Mouse (Mus musculus): ENCODE measurements around the gene Col1a2.

The Col1a2 gene

DNA sequence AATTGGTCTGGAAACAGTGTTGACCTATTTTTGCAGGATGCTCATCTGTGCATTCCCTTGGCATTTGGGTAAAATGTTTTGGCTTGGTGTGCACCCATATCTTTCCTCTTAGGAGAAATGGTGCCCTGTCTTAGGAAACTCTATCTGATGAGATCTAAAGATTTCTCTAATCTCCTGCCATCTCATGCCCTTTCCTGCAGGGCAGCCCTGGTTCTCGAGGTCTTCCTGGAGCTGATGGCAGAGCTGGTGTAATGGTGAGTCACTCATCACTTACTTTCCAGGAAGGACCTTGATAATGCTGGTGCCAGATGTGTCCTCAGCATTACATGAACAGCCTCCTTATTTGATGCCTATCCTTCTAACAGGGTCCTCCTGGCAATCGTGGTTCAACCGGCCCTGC lies 16.4 kb downstream of the Col1a2 start:
- no peak for DNase-seq (ENCODE audit: low spot score in 2 of 2)

DNA sequence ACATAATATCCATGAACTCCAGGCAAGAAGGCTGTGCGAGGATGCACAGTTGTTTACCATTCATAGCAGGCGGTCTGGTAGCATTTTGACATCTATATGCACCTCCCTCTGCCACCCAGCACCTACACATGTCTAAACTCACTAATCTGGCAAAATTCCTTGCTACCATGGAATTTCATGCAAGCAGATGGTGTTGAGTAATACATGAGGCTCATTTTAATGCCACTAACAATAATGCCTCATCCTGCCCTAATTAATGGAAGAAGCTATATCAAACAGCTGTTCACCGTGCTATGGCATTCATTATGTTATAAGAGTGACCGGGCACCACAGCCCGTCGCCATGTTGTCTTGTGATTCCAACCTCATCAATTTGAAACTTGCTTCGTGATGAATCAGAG lies 23.8 kb downstream of the Col1a2 start:
- DNase-seq (ENCODE audit: low spot score in 2 of 2), result no peak

DNA sequence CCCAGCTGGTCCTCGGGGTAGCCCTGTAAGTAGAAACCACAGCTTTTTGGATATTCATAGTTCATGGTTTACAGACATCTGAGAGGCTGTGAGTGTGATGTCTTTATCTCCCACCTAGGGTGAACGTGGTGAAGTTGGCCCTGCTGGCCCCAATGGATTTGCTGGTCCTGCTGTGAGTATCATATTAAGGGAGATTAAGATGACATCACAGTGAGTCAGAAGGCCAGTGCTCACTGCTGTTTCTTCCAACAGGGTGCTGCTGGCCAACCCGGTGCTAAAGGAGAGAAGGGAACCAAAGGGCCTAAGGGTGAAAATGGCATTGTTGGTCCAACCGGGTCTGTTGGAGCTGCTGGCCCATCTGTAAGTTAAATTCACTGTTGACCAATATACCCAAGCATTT lies 26.4 kb downstream of the Col1a2 start:
- no peak for DNase-seq (ENCODE audit: low spot score in 2 of 2)

DNA sequence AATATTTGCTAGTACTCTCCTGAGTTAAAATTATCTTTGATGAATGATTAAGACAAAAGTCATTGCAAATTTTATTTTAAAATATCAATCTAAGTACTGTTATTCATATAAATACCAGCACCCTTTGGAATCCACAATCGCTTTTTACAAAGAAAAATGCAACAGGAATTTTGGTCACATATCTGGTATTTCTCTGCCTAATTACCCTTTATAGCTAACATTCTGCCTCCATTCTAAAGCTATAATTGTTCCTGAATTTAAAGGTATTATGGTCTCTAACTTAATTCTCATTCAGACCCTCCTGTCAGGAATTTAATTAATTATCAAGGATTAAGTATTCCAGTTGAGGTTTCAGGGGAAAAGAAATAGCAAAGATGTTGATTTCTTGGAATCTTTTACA lies 28.3 kb downstream of the Col1a2 start:
- no peak for DNase-seq (ENCODE audit: low spot score in 2 of 2)

DNA sequence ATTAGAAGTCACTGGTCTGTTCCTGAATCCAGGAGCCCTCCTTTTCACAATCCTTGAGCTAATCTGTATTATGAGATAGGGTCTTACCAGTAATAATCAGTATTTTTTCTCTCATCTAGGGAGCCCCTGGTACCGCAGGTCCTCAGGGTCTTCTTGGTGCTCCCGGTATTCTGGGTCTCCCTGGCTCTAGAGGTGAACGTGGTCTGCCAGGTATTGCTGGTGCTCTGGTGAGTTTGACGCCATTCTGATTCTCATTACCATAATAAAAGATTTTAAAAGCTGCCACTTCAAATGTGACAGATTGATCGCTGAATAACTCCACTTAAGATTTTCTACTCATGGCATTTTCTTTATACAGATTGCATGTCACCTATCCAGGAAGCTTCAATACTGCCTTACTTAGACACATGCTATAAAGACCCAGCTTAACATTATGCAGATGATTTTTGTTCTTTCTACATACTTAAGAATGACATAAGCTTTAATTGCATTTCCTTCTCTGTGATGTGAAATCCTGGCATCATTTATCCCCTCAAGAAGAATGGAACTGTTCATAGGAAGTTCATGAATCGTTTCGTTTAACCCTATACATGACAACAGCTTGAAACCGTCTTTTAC lies 30.0 kb downstream of the Col1a2 start:
- no peak for DNase-seq (ENCODE audit: low spot score in 2 of 2)

DNA sequence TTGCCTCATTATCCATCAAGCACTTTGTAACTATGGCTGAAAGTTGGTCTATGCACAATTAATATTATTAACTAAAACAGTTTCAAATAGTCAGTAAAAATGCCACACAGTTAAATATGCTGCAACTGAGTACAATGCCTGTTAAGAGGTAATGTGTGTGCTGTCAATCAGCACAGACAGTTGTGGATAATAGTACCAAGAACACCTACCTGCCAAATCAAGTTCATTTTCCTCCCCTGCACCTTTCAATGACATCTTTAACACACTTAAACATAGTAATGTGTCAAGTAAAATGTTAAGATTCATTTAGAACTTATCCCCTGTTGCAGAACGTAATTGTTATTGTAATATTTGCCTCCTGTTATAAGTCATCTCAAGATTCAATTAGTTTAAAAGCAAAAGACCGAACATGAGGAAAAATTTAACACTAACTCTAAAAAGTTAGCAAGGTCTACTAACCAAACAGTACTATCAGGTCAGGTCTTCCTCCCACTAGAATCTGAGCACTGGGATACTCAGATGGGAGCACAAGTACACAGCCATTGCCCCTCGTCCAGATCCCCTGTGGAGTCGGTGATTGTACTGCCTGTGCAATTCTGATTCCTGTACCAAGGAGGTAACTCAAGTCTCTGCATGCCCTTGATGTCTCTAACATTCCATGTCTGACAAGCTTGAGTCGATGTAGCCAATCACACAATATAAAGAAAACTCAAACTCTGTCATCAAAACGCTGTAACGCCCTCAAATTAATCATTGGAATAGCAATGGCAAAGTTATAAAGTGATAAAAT lies 37.5 kb downstream of the Col1a2 start:
- DNase-seq (ENCODE audit: low spot score in 2 of 2), result no peak

DNA sequence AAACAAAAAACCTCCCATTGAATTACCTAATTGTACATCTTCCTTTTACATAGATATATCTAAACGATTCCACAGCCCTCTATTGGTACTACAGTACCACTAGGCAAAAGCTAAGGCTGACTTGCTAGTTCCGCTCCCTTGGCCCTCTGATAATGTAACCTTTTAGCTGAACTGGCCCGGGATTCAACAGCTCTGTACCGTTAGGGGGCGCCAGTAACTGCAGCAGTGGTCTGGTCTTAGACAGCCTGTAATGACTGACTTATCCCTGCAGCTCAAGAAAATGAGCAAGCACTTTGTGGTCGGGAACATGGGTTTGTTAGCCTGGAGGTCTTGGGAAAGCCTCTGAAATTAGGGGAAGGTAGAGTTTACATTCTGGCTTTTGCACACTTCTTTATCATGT lies 39.9 kb downstream of the Col1a2 start:
- DNase-seq (ENCODE audit: low spot score in 2 of 2), result no peak

DNA sequence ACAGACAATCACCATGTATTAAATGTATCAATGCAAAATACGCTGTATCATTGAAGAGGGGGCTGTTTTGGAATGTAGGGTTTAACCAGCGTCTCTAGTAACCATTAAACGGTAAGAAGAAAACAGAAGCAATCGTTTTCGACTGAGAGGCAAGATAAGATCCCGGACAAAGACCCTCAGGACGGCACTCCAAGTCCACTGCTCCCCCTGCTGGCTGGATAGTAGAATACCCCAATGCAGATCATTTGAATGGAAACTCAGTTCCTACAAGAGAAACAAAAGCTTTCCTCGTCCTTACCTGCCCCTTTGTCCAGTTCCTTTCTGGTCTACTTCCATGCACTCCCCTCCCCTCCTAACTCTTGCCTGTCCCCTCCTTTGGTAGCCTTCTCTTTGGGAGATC lies 41.1 kb downstream of the Col1a2 start:
- peak in 1 of 2 experiments; percentile 20 for DNase-seq (ENCODE audit: low spot score in 2 of 2)

DNA sequence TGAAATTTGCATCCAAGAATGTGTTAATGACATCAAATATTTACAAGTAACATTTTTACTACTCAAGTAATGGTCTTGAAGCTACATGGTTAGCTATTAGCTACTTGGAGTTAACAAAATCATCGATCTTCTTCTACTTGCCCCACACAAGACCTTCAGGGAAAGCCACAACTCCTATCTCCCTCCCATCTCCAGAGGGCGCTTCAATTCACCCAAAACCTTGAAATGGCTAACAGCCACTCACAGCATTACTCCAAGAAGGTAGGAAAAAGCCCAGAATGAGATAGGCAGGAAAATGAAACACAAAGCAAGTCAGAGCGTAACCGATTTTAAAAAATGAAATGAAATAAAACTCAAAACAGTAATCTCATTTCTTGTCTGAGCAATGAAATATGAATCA lies 44.3 kb downstream of the Col1a2 start:
- no peak for DNase-seq (ENCODE audit: low spot score in 2 of 2)

DNA sequence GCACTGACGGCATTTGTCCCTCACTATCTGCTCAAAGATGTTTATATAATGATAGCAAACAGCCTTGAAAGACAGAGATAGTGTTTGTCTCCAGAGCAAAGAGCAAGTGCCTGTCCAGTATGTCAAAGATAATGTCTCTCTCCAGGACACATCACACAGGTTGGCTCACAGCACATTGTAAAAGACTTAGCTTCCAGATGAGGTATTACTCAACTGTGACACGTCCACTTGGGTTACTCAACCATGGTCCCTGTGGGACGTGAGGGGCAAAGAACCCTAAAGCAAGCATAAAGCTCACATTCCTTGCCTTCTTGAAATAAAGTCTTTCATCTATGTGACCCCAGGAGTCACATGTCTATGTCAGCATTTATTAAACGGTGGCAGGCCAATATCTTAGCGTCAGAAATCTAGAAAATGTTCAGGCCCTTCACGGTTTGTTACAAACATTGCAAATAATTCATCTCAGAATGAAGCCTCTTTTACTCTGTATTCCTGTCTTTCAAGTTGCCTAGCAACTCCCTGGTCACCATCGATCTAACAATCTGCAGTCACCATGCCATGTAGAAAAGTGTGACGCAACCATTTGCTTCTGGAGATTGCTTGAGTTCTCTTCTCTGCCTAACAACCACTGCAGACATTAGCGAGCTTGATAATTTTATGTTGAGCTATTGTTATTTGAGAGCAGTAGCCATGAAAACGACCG lies 45.4 kb downstream of the Col1a2 start:
- no peak for DNase-seq (ENCODE audit: low spot score in 2 of 2)

GRCm38 (mm10) chr6:4550549-4550915 lies 45.9 kb downstream of the Col1a2 start:
- DNase-seq (ENCODE audit: low spot score in 2 of 2), result no peak

- no peak for DNase-seq (ENCODE audit: low spot score in 2 of 2)
These were observed 50.8 kb downstream of the Col1a2 start for GRCm38 (mm10) chr6:4555366-4555765.

DNA sequence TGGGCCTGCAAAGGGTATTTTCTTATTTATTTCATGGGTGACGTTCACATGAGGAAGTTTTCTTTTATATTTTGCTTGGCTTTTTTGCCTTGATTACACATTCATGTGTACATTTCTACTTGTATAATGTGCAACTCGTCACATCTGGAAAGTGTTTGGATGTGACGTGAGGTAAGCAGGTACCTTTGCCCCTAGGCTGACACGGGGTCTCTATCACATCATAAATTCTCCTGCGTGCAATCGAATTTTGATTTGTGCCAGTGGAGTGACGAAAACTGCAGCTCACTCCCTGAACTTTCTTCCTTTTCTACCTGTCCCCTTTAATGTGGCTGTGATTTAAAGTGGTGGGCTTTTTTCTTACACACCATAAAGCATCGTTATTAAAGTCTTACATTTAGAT lies 52.5 kb downstream of the Col1a2 start:
- no peak for DNase-seq (ENCODE audit: low spot score in 2 of 2)

- DNase-seq (ENCODE audit: low spot score in 2 of 2), result peak; percentile 38 to 48
These were observed 53.1 kb downstream of the Col1a2 start for GRCm38 (mm10) chr6:4557678-4558077.

- DNase-seq (ENCODE audit: low spot score in 2 of 2), result no peak
These were observed 56.5 kb downstream of the Col1a2 start for GRCm38 (mm10) chr6:4561156-4561555.

DNA sequence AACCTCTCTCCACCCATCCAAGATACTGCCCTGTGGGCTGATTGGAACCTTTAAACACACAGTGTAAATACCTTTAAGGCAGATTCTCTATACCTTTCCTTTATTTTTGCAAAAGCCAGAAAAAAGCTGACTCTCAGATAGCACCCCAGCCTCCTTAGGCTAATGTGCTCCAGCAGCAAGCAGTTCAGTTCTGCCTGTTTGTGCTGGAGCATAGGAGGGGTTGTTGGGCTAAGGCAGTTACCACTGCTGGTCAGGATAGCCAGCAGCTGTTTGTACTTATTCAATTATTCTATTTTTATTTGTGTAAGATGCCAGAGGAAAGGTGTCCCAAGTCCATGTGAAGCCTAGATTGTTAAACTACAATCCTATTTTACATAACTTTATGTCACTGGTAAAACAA lies 57.0 kb downstream of the Col1a2 start:
- DNase-seq (ENCODE audit: low spot score in 2 of 2), result no peak

DNA sequence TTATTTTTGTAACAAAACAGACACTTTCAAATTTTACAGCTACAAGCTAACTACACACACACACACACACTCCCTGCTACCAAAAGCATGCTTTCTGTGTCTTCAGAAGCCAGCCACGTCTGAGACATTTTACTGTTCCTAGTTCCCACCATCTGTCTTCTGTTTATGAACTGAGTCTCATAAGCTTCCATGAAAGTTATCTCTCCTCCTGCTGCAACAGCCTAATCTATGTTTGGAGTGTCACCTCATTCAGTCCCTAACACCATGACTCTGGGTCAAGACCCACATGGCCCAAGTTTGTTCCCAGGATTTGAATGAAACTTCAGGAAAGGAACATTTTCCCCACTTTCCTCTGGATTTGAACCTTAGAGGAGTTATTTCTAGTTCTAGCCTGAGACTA lies 57.8 kb downstream of the Col1a2 start:
- DNase-seq (ENCODE audit: low spot score in 2 of 2), result no peak

DNA sequence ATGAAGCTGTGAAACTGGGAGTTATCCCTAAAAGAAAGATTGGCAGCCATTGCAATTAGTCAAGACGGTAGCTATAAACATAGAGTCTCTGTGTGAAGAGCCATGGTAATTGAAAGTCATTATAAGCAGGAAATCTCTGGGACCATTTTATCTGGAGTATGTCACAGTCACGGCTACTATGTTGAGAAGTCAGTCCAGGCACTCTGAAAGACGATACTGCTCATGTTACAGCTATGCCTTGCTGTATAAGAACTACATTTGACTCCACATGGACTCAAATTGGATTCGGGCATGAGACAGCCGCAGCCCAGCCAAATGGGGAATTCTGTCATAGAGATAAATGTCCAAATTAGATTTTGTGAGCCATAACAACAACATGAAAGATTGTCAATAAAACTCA lies 58.9 kb downstream of the Col1a2 start:
- no peak for DNase-seq (ENCODE audit: low spot score in 2 of 2)

- DNase-seq (ENCODE audit: low spot score in 2 of 2), result no peak
These were observed 65.8 kb downstream of the Col1a2 start for GRCm38 (mm10) chr6:4570412-4570811.

DNA sequence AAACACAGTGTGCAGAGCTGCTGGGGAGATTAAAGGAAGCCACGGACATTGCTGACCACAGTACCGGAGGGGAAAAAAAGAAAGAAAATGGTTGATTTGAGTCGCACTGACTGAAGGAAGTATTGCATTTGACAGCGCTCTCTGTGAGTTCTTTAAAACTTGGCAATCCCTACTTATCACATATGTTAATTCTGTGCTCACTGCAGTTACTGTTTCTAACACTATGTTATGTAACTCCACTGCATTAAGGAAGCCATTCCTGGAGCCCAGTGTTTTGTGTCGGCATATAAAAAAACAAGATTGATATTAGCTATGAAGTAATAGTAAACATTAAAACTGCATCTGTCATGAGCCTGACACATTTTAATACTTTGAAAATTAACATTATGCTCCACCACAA lies 73.1 kb downstream of the Col1a2 start:
- no peak for DNase-seq (ENCODE audit: low spot score in 2 of 2)

DNA sequence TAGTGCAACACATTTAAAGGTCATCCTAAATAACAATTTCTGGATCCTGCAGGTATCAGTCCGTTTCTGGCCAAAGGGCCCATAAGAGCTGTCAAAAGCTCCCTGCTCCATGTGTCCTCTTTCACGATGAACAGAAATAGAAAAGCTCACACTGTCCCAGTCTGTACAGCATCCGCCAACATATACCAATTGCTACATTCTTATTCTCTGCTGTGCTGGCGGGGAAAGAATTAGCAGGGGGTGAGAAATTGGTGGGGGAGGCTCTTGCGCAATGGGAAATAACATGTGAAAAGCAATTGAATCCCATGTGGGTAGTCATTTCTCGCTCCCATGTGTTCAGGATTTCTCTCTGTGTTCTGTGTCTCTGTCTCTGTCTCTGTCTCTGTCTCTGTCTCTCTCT lies 73.7 kb downstream of the Col1a2 start:
- DNase-seq (ENCODE audit: low spot score in 2 of 2), result no peak

DNA sequence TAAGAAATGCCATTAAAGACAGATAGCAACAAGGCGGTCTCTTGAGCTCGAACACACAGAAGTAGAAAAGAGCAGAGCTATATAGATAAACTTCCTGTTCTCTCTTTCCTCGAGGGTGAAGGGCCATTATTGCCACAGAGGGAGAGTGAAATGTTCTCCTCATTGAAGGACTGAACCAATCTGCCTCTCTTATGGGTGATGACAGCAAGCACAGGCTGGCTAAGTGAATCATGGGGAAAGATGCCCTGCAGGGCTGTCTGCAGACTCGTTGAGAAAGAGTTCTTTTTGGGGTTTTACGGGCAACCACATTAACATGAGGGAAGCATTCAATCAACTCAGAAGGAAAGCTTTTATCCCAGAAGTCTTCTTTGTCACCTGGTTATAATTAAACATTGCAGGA lies 75.0 kb downstream of the Col1a2 start:
- no peak for DNase-seq (ENCODE audit: low spot score in 2 of 2)

GRCm38 (mm10) chr6:4583485-4583884 lies 78.9 kb downstream of the Col1a2 start:
- no peak for DNase-seq (ENCODE audit: low spot score in 2 of 2)

Data from frontal cortex, postnatal 14 days (tissue).